Mouse (Mus musculus) heart, embryonic 16.5 days (tissue): ENCODE measurements around the gene Rpain. TPM values are rescaled to one million over a fixed set of nuclear protein-coding genes. Genes with fewer than 3 reads are reported as not detected.

Experiments used
- ATAC-seq: fragments of 200-750 bp; cut with Nextera tagmentation; replicated peaks from 2 replicates; pipeline ENCODE4 v1.8.0; 2017; ENCODE audit warnings: moderate number of reproducible peaks; ENCODE audit not compliant: insufficient read depth, low FRiP score; ENCODE audit errors: extremely low read depth
- H3K27ac ChIP-seq: fragments of 300-500 bp; sonication (generic); 2 replicates; pipeline ENCODE4 v1.5.1; 2014; ENCODE audit warnings: mild to moderate bottlenecking, low read length, control low read depth, moderate library complexity
- H3K27me3 ChIP-seq: fragments of 300-500 bp; sonication (generic); 2 replicates; pipeline ENCODE4 v1.6.1; 2014; ENCODE audit warnings: low read length, mixed read lengths; ENCODE audit not compliant: control insufficient read depth, insufficient read depth
- H3K36me3 ChIP-seq: fragments of 300-500 bp; sonication (generic); 2 replicates; pipeline ENCODE4 v1.6.1; 2014; ENCODE audit not compliant: control insufficient read depth, insufficient read depth
- H3K4me1 ChIP-seq: fragments of 300-500 bp; sonication (generic); 2 replicates; pipeline ENCODE4 v1.6.1; 2014; ENCODE audit warnings: low read length, mixed read lengths; ENCODE audit not compliant: control insufficient read depth, insufficient read depth
- H3K4me2 ChIP-seq: fragments of 300-500 bp; sonication (generic); 2 replicates; pipeline ENCODE4 v1.6.1; 2014; ENCODE audit warnings: low read depth, mild to moderate bottlenecking, control low read depth, low read length
- H3K4me3 ChIP-seq: fragments of 300-500 bp; sonication (generic); 2 replicates; pipeline ENCODE4 v1.5.1; 2014; ENCODE audit warnings: mild to moderate bottlenecking, control low read depth, low read length
- H3K9ac ChIP-seq: fragments of 300-500 bp; sonication (generic); 2 replicates; pipeline ENCODE4 v1.6.1; 2014; ENCODE audit warnings: low read length, control low read depth
- H3K9me3 ChIP-seq: fragments of 300-500 bp; sonication (generic); replicated peaks from 2 replicates; pipeline ENCODE4 v1.6.1; 2016; ENCODE audit warnings: low read length; ENCODE audit not compliant: control insufficient read depth
- WGBS: fragments of 180-500 bp; shearing (Covaris S2); extraction: QIAGEN DNeasy Blood & Tissue Kit; methylation state at CpG from one replicate; pipeline ENCODE4 v1.1.7; 2014; 5-methylcytosine and 5-hydroxymethylcytosine counted together
- polyA plus RNA-seq: library from polyadenylated mRNA; unstranded; fragments of >200 nt; fragmentation: Nextera tagmentation; extraction: Ambion mirVana; gene quantifications from 2 replicates; pipeline ENCODE4 v1.2.1, GENCODE M21; 2015

Rpain gene
- polyA plus RNA-seq, 1 experiment from 2014 or later: 54.7 TPM

DNA sequence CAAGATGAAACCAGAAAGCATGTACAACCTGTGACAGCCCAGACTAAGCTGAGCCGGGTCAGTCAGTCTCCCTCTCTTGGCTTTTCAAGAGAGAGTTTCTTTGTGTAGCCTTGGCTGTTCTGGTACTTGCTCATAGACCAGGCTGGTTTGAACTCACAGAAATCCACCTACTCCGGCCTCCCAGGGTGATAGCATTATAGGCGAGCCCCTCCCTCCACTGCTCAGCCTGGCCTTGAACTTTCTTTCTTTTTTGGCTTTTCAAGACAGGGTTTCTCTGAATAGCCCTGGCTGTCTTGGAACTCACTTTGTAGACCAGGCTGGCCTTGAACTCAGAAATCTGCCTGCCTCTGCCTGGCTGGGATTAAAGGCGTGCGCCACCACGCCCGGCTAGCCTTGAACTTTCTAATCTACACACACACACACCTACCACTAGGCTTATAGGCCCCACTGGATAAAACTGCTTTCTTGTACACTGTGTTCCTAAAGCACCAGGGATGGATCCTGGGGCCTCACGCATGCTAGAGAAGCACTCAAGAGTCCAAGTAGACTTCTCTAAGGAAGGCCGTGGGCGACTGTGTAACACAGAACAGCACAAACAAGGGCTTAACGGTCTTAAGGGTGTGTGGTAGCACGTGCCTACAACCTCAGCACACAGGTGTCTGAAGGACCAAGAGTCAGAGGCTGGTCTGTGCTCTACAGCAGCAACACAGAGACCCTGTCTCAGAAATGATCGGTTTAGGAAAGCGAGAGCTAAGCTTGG is 10.9 kb downstream of the Rpain start:
- H3K4me2 ChIP-seq: peak overlapping the region; percentile 90; the same call in 1 of the 2 replicates
- peaks cover 11% of the 10 kb centered on the region for H3K4me1 ChIP-seq
- ATAC-seq: no peak
- no peak overlapping the region for H3K4me3 ChIP-seq
- no peak overlapping the region for H3K9ac ChIP-seq
- H3K27me3 ChIP-seq: no peaks in the 10 kb centered on the region
- H3K9me3 ChIP-seq: no peaks in the 10 kb centered on the region
- H3K36me3 ChIP-seq: peaks cover 43% of the 10 kb centered on the region
- 88% methylated on average over 14 of the region's 14 CpGs for WGBS
- no peak overlapping the region for H3K27ac ChIP-seq

DNA sequence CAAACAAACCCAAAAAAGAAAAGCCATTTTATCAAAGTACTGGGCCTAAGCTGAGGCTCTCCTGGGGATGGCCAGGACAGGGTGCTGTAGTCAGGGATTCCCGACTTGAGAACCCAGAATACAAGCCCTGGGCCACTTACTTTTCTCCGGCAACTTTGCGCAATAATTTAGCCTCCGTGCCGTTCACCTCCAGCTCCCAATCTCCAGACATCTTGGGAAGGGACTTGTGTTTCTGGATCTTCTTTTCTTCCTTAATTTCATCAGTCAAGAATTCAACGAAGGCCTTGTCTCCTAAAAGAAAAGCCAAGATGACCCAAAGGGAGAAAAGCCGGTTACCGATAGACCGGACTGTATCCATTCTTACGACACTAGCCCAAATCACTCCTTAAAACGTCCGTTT is 12.0 kb downstream of the Rpain start:
- WGBS: 4% methylated on average over 12 of the region's 12 CpGs
- 0 out of 2 replicates have a peak overlapping the region, but pooled peaks have one; percentile 4 for H3K27ac ChIP-seq
- ATAC-seq: no peak
- peak overlapping the region; percentile 90 for H3K4me2 ChIP-seq
- H3K9me3 ChIP-seq: no peaks in the 10 kb centered on the region
- H3K27me3 ChIP-seq: no peaks in the 10 kb centered on the region
- peak overlapping the region; percentile 97 for H3K4me3 ChIP-seq
- peaks cover 11% of the 10 kb centered on the region for H3K4me1 ChIP-seq
- peak overlapping the region; percentile 87 for H3K9ac ChIP-seq
- H3K36me3 ChIP-seq: peaks cover 43% of the 10 kb centered on the region

DNA sequence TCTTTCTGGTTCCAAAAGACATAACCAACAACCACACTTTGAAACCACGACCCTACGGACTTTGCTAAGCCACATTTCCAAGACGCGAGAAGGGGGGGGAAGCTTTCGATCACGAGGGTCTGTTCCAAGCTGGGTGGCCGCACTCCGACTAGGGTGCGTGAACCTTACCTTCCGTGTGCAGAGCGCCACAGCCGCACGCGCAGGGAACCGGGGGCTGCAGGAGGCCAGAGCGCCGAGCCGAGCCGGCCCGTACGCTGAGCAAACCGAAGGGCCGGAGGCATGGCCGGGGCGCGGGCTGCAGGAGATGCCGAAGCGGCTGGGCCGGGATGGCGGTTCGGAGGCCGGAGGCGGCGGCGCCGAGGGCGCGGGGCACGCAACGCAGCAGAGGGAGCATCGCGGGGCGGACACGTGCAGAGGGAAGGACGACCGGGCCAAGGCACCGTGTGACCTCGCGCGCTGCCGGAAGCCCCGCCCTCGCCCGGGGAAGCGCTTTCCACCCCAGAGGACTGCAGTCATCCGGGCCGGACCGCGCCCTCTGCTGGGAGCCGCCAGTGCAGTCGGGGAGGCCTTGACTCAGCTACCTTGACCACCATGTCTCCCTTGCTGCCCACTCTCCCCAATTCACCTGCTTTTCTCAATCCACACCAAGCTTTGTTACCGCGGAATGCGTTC is 12.7 kb downstream of the Rpain start, which contains the start of gene C1qbp:
C1qbp (minus strand) TSS at position 470 of the 672 bp plus-strand sequence.
- Histone ChIP-seq H3K4me3 (peak within 1 kb of the TSS; percentile 97), H3K9ac (peak within 1 kb of the TSS; percentile 87), H3K4me2 (peak within 1 kb of the TSS; percentile 90), H3K9me3 (no peaks in the 10 kb centered on the region), H3K27ac (peak within 1 kb of the TSS; percentile 28), H3K36me3 (peaks cover 42% of the 10 kb centered on the region), H3K27me3 (no peaks in the 10 kb centered on the region), H3K4me1 (peaks cover 11% of the 10 kb centered on the region)
- ATAC-seq: peak; percentile 94
- under 1% methylated on average over 60 of the region's 64 CpGs for WGBS

DNA sequence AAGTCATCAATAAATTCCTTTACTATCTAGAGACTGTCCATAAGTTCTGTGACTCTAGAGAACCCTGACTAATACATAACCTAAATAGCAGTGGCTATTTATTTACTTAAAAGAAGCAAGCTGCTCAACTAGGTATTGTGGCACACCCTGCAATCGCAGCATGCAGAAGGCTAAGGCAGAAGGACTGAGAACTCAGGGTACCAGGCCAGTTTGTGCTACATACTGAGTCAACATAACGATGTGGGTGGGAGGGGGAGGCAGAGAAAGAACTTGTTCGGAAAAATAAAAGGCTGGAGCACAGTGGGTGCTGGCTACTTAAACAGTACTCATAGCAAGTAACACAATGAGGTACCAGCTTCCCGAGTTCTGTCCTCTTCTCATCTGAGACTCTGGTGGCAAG is 31.2 kb downstream of the Rpain start:
- Histone ChIP-seq H3K36me3 (peaks cover 24% of the 10 kb centered on the region), H3K9me3 (no peaks in the 10 kb centered on the region), H3K9ac (no peak overlapping the region), H3K27me3 (no peaks in the 10 kb centered on the region), H3K4me1 (peaks cover 11% of the 10 kb centered on the region), H3K4me2 (no peak overlapping the region), H3K27ac (no peak overlapping the region), H3K4me3 (no peak overlapping the region)
- ATAC-seq: no peak
- 83% methylated on average over 4 of the region's 4 CpGs for WGBS

DNA sequence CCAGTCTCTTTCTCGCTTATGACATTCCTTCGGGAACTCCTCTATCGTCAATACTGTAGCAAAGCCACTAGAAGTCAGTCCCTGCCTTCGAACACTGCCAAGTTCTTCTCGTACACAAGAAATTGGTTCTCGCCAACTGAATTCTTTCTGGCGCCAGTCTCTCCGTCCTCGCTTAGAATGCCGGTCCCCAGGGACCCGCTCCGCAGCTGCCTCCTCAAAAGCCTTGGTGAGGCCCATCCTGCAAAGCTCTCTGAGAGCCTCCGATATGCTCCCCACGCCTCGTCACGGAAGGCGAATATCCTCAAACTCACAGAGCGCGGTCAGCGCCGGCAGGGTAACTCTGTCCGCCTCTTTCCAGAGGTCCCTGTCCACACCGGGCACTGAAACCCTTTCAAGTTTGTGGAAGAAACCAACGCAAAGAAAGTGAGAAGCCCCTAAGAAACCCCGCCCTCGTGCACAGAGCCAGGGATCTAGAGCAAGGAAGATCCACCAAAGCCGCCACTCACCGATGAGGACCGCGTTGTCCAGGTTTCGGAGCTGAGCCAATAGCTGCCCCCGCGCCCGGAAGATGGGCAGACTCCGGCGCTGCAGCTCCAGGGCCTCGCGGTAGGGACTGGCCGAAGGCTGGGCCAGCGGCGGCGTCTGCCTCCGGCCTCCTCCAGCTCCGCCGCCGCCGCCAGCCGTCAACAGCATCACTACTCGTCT is 33.8 kb downstream of the Rpain start:
- WGBS: under 1% methylated on average over 49 of the region's 49 CpGs
- Histone ChIP-seq H3K4me2 (peak overlapping the region; percentile 86), H3K27ac (peak overlapping the region; percentile 86), H3K4me1 (peaks cover 11% of the 10 kb centered on the region), H3K9me3 (no peaks in the 10 kb centered on the region), H3K36me3 (peaks cover 16% of the 10 kb centered on the region), H3K4me3 (peak overlapping the region; percentile 99), H3K27me3 (no peaks in the 10 kb centered on the region), H3K9ac (peak overlapping the region; percentile 85)
- ATAC-seq: peak; percentile 74

DNA sequence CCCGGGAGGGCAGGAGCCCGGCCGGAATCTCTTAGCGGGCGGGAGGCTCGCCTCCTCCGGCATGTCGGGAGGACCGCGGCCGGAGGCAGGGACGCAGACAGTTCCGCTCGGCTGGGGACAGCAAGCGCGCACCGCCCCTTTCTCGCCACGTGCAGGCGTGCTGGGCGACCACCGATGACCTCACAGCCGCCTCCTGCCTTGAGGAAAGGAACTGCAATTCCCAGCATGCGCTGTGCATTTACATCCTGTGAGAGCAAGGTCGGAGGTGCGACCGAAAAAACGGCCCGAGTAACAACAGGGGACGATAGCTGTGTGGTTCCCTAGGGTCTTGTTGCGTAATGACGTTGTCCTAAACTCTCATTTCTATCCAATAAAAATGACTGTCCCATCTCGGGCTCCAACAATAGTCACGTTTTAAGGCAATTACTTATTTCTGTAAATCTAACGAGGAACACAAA is 34.3 kb downstream of the Rpain start, which contains the start of gene Dhx33:
Dhx33 (minus strand) TSS at position 122 of the 458 bp plus-strand sequence.
- Histone ChIP-seq H3K27ac (peak within 1 kb of the TSS; percentile 86), H3K27me3 (no peaks in the 10 kb centered on the region), H3K9me3 (no peaks in the 10 kb centered on the region), H3K36me3 (peaks cover 16% of the 10 kb centered on the region), H3K4me1 (peaks cover 11% of the 10 kb centered on the region), H3K4me2 (peak within 1 kb of the TSS; percentile 86), H3K4me3 (peak within 1 kb of the TSS; percentile 99), H3K9ac (peak within 1 kb of the TSS; percentile 85)
- WGBS: under 1% methylated on average over 35 of the region's 35 CpGs
- peak; percentile 96 for ATAC-seq

DNA sequence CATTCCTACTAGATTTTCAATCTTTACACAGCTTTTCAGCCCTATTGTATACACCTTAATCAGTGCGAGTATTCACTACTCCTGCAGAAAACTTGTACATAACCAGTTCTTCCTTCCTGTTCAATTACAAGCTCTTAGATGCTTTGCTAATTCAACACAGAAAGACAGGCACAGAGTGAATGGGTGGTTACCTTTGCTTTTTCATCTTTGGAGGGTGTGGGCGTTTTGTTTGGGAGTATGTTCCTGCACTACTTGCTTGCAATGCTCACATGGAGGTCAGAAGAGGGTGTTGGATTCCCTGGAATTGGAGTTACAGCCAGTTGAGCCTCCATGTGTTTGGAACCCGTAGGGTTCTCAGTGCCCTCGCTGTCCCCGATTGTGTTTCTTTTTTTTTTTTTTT is 35.0 kb downstream of the Rpain start:
- H3K27ac ChIP-seq: no peak overlapping the region
- H3K4me3 ChIP-seq: peak overlapping the region; percentile 99
- H3K4me1 ChIP-seq: peaks cover 11% of the 10 kb centered on the region
- H3K27me3 ChIP-seq: no peaks in the 10 kb centered on the region
- H3K9me3 ChIP-seq: no peaks in the 10 kb centered on the region
- H3K9ac ChIP-seq: peak overlapping the region; percentile 66
- H3K36me3 ChIP-seq: peaks cover 17% of the 10 kb centered on the region
- no peak for ATAC-seq
- H3K4me2 ChIP-seq: peak overlapping the region; percentile 60
- 56% methylated on average over 5 of the region's 5 CpGs for WGBS

DNA sequence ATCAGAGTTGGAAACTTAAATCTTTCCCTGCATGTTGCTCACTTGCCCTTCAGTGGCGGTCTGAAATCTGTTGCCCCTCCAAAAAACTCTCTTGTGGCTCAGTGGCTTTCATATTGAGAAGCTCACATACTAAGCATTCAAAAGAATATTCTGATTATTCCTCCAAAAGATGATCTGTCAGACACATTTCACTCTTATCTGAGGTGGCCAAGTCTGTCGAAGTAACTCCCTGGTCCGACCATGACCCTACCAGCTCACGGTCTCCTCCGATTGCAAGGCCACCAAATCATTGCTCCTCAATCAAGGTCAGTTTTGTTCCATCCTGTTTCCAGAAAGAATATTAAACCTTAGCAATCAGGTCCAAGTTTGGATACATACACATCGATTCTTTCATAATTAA is 37.0 kb downstream of the Rpain start:
- ATAC-seq: no peak
- Histone ChIP-seq H3K9me3 (no peaks in the 10 kb centered on the region), H3K36me3 (peaks cover 32% of the 10 kb centered on the region), H3K4me3 (no peak overlapping the region), H3K4me2 (no peak overlapping the region), H3K27ac (no peak overlapping the region), H3K4me1 (peaks cover 11% of the 10 kb centered on the region), H3K27me3 (no peaks in the 10 kb centered on the region), H3K9ac (no peak overlapping the region)
- WGBS: 85% methylated on average over 6 of the region's 6 CpGs
